ENCODE assay signal across 10 mouse cellular contexts in genomic region chr2:71598368-71598767, GRCm38 (mm10). TPM values are rescaled to one million over a fixed set of nuclear protein-coding genes. Genes with fewer than 3 reads are reported as not detected.
DNase-seq lines count a peak whose midpoint lies in the region; ATAC-seq and TF ChIP-seq lines count a peak whose summit lies in the region.
"Had no signal": no experiment of that assay in that cellular context is flagged by ENCODE, and none has a peak within 500 bp of the region (broad histone marks: within the 10 kb centered on the region; RNA-seq: fewer than 3 reads in every experiment).

No protein-coding gene starts in this region.

- peak overlapping the region; percentile 14 for H3K4me3 ChIP-seq in bone marrow, adult 2 months (replicated peaks; ENCODE audit: control insufficient read depth, low read depth, low read length)
- H3K4me3 ChIP-seq in megakaryocyte, embryonic 14.5 days (replicated peaks) = peak overlapping the region; percentile 75
- H3K4me3 ChIP-seq: lung, embryonic 15.5 days had no signal

- ATAC-seq in granulocyte monocyte progenitor cell, adult 5-6 weeks (replicated peaks; ENCODE audit: poor library complexity, severe bottlenecking) = peak; percentile 71

- intact Hi-C loops in left cerebral cortex, postnatal 14 days (cut with DNase I) = loop anchor here (1.0 kb wide), 1 partner anchor 218 kb away; no protein-coding TSS in a partner anchor
- intact Hi-C loops in left cerebral cortex, postnatal 10 days (cut with DNase I) = loop anchor here (5.0 to 10.0 kb wide), 2 partner anchors 214 to 356 kb away; no protein-coding TSS in a partner anchor

- no peaks in the 10 kb centered on the region for H3K9me3 ChIP-seq in megakaryocyte, embryonic 14.5 days
- H3K9me3 ChIP-seq: lung, embryonic 15.5 days had no signal

- H3K27me3 ChIP-seq in megakaryocyte, embryonic 14.5 days (replicated peaks) = peaks cover 17% of the 10 kb centered on the region
- H3K27me3 ChIP-seq: lung, embryonic 15.5 days had no signal

- WGBS in bone marrow, adult 2 months = 3% methylated on average over 10 of the region's 10 CpGs

- DNase-seq in left cerebral cortex, postnatal 14 days (ENCODE audit: low spot score in 2 of 2) = peak; percentile 24 to 33
- DNase-seq in left cerebral cortex, postnatal 10 days (ENCODE audit: extremely low spot score in 1 of 2, low spot score in 2 of 2) = no peak
- DNase-seq in retina, postnatal 1 day = no peak
- DNase-seq in embryo, embryonic 9.5 days (ENCODE audit: extremely low spot score) = no peak
- no peak for DNase-seq in kidney, adult 9 months

- TF ChIP-seq CTCF in bone marrow, adult 2 months (IDR thresholded peaks at IDR 0.05; ENCODE audit: control insufficient read depth, insufficient read depth, low read length) = no peak

- no peak for TF ChIP-seq POLR2A in bone marrow, adult 2 months (IDR thresholded peaks at IDR 0.05; ENCODE audit: borderline replicate concordance, control insufficient read depth, low read depth, low read length)

- no peaks in the 10 kb centered on the region for H3K36me3 ChIP-seq in megakaryocyte, embryonic 14.5 days (replicated peaks; ENCODE audit: low read length)
- H3K36me3 ChIP-seq: lung, embryonic 15.5 days had no signal

- H3K4me1 ChIP-seq in bone marrow, adult 2 months (ENCODE audit: control insufficient read depth, insufficient read depth, low read length) = peaks cover 2% of the 10 kb centered on the region; the same call in 1 of the 2 replicates
- H3K4me1 ChIP-seq in megakaryocyte, embryonic 14.5 days = peaks cover 27% of the 10 kb centered on the region
- H3K4me1 ChIP-seq: lung, embryonic 15.5 days had no signal

- peak overlapping the region; percentile 37; the same call in 1 of the 2 replicates for H3K27ac ChIP-seq in bone marrow, adult 2 months (ENCODE audit: control insufficient read depth, insufficient read depth, low read depth, low read length, poor library complexity)
- H3K27ac ChIP-seq: lung, embryonic 15.5 days had no signal

RNA-seq across cellular contexts. Expression of gene Dlx2, which starts 51.8 kb away (rescaled TPM):
- total RNA-seq in left cerebral cortex, postnatal 14 days (2021) = 1 to 10 TPM; 4.7 to 6.9 TPM
- total RNA-seq in left cerebral cortex, postnatal 10 days (2021) = 1 to 10 TPM; 8.2 to 8.7 TPM
- not detected in 2 replicates for polyA plus RNA-seq in bone marrow, adult 2 months (2011; ENCODE audit: insufficient read depth, insufficient read length, low replicate concordance, missing spikeins)
- not detected in 2 replicates for total RNA-seq in granulocyte monocyte progenitor cell, adult 5-6 weeks (2014; fragmentation: Nextera tagmentation)
- not detected in 2 replicates for total RNA-seq in granulocyte monocyte progenitor cell, adult 5-6 weeks (2017)
- not detected in 2 replicates for polyA plus RNA-seq in megakaryocyte, embryonic 14.5 days (2012; ENCODE audit: insufficient read depth, low replicate concordance)
- total RNA-seq: gastrocnemius, adult 18-20 months had no signal

Comparison
In these comparisons a context has a peak if more than half of its experiments do, and no peak if none do; other contexts are left out.
1. DNase-seq: peak in left cerebral cortex, postnatal 14 days (2 of 2); none in left cerebral cortex, postnatal 10 days (0 of 2), retina, postnatal 1 day (single experiment), embryo, embryonic 9.5 days (single experiment) and kidney, adult 9 months (single experiment).
2. RNA of gene Dlx2, which starts 51.8 kb away (total RNA-seq): 8.2 to 8.7 TPM in left cerebral cortex, postnatal 10 days and 4.7 to 6.9 TPM in left cerebral cortex, postnatal 14 days; not detected in granulocyte monocyte progenitor cell, adult 5-6 weeks; every median in the first group is over 4 times any median in the second.